Mouse (Mus musculus): ENCODE measurements around the gene Cdca7l. TPM values are rescaled to one million over a fixed set of nuclear protein-coding genes. Genes with fewer than 3 reads are reported as not detected.

Cdca7l gene
- total and polyA plus RNA-seq, 3 experiments = 30.6 to 56.6 (median 55.1) TPM

GRCm38 (mm10) chr12:117781360-117781759 lies 22.7 kb upstream of the Cdca7l start:
- Histone ChIP-seq H3K4me2 (ENCODE audit: insufficient read depth, low read depth, poor library complexity, severe bottlenecking) (no peak overlapping the region), H3K36me3 (replicated peaks in 1 of 2; ENCODE audit: control insufficient read depth in 1 of 2, insufficient read depth in 1 of 2, low read length in 1 of 2) (no peaks in the 10 kb centered on the region), H3K4me1 (ENCODE audit: control insufficient read depth in 1 of 2, insufficient read depth in 2 of 2) (peaks cover 0 to 3% of the 10 kb centered on the region in 2 experiments; a peak in 1 of 4 replicates), H3K27me3 (replicated peaks) (no peaks in the 10 kb centered on the region), H3K79me2 (replicated peaks; ENCODE audit: control insufficient read depth, extremely low read depth, insufficient read depth, poor library complexity, severe bottlenecking) (no peaks in the 10 kb centered on the region), H3K4me3 (replicated peaks in 1 of 3; ENCODE audit: low read depth in 2 of 3, low read length in 2 of 3, poor library complexity in 1 of 3) (no peak overlapping the region), H3K27ac (ENCODE audit: insufficient read depth, low read depth) (no peak overlapping the region), H3K9me3 (replicated peaks; ENCODE audit: low read length) (no peaks in the 10 kb centered on the region), H3K9ac (ENCODE audit: insufficient read depth, low read depth) (no peak overlapping the region)
- no peak for TF ChIP-seq PAX5 (IDR thresholded peaks at IDR 0.05; ENCODE audit: low read length)
- no peak for TF ChIP-seq POLR2AphosphoS2 (IDR thresholded peaks at IDR 0.05; ENCODE audit: low read depth, low read length)
- no peak for TF ChIP-seq NELFE (IDR thresholded peaks at IDR 0.05; ENCODE audit: low read depth, low read length)
- no peak for TF ChIP-seq GABPA (IDR thresholded peaks at IDR 0.05; ENCODE audit: insufficient replicate concordance, low read depth, low read length)
- no peak for TF ChIP-seq IRF4 (IDR thresholded peaks at IDR 0.05; ENCODE audit: low read depth, low read length)
- TF ChIP-seq USF1 (IDR thresholded peaks at IDR 0.05; ENCODE audit: low read depth, low read length) = no peak
- TF ChIP-seq E2F4 (IDR thresholded peaks at IDR 0.05; ENCODE audit: insufficient replicate concordance, low read depth, low read length) = no peak
- no peak for TF ChIP-seq UBTF (IDR thresholded peaks at IDR 0.05; ENCODE audit: low read depth, low read length)
- TF ChIP-seq MYC (IDR thresholded peaks at IDR 0.05; ENCODE audit: low read depth, low read length) = no peak
- no peak for TF ChIP-seq MAX (IDR thresholded peaks at IDR 0.05; ENCODE audit: low read length)
- no peak for TF ChIP-seq KAT2A (IDR thresholded peaks at IDR 0.05; ENCODE audit: insufficient replicate concordance, low read length)
- no peak for TF ChIP-seq ZKSCAN1 (IDR thresholded peaks at IDR 0.05; ENCODE audit: borderline replicate concordance, low read depth, low read length)
- no peak for TF ChIP-seq TCF12 (IDR thresholded peaks at IDR 0.05; ENCODE audit: low read depth, low read length)
- TF ChIP-seq JUN (IDR thresholded peaks at IDR 0.05; ENCODE audit: insufficient read depth, low read depth, low read length) = no peak
- TF ChIP-seq RCOR1 (conservative IDR thresholded peaks at IDR 0.05; ENCODE audit: low read depth, low read length) = no peak
- DNase-seq (ENCODE audit: extremely low read depth) = no peak
- in situ Hi-C loops (cut with MboI; ENCODE audit: low pct_ligation_motif_present, low pct_unique_long_range_greater_than_20kb, low sequenced_read_pairs) (no loop called here), dilution Hi-C loops (cut with MboI; ENCODE audit: extremely low pct_ligation_motif_present, extremely low pct_unique_long_range_greater_than_20kb, low sequenced_read_pairs) (no loop called here)

DNA sequence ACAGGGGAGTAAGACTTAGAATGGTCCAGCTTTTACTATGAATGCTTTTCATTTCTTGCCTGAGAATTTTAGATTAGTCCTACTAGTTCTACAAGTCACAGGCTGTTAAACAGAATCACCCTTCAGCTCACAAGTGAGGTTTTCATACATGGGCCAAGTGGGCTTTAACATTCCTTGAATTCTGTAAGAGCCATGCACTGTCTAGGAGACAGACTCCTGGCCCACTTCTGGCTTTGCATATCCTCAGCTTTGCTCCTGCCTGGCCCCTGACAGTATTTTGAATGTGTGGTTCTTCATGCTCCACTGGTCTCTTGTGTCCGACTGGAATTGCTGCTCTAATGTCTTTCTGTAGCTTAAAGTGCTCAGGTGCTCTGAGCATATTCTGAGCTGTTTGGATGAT lies 20.7 kb upstream of the Cdca7l start:
- dilution Hi-C loops (cut with MboI; ENCODE audit: extremely low pct_ligation_motif_present, extremely low pct_unique_long_range_greater_than_20kb, low sequenced_read_pairs) (no loop called here), in situ Hi-C loops (cut with MboI; ENCODE audit: low pct_ligation_motif_present, low pct_unique_long_range_greater_than_20kb, low sequenced_read_pairs) (no loop called here)
- Histone ChIP-seq H3K9ac (ENCODE audit: insufficient read depth, low read depth) (no peak overlapping the region), H3K4me3 (replicated peaks in 1 of 3; ENCODE audit: low read depth in 2 of 3, low read length in 2 of 3, poor library complexity in 1 of 3) (no peak overlapping the region), H3K79me2 (replicated peaks; ENCODE audit: control insufficient read depth, extremely low read depth, insufficient read depth, poor library complexity, severe bottlenecking) (no peaks in the 10 kb centered on the region), H3K9me3 (replicated peaks; ENCODE audit: low read length) (no peaks in the 10 kb centered on the region), H3K27ac (ENCODE audit: insufficient read depth, low read depth) (no peak overlapping the region), H3K4me1 (ENCODE audit: control insufficient read depth in 1 of 2, insufficient read depth in 2 of 2) (peaks cover 0 to 3% of the 10 kb centered on the region in 2 experiments; a peak in 1 of 4 replicates), H3K36me3 (replicated peaks in 1 of 2; ENCODE audit: control insufficient read depth in 1 of 2, insufficient read depth in 1 of 2, low read length in 1 of 2) (no peaks in the 10 kb centered on the region), H3K27me3 (replicated peaks) (no peaks in the 10 kb centered on the region), H3K4me2 (ENCODE audit: insufficient read depth, low read depth, poor library complexity, severe bottlenecking) (no peak overlapping the region)
- DNase-seq (ENCODE audit: extremely low read depth) = no peak
- TF ChIP-seq E2F4 (IDR thresholded peaks at IDR 0.05; ENCODE audit: insufficient replicate concordance, low read depth, low read length) (no peak), JUN (IDR thresholded peaks at IDR 0.05; ENCODE audit: insufficient read depth, low read depth, low read length) (no peak), MXI1 (IDR thresholded peaks at IDR 0.05; ENCODE audit: low read depth, low read length) (no peak), IRF4 (IDR thresholded peaks at IDR 0.05; ENCODE audit: low read depth, low read length) (no peak), ELF1 (IDR thresholded peaks at IDR 0.05; ENCODE audit: low read depth, low read length) (no peak), USF1 (IDR thresholded peaks at IDR 0.05; ENCODE audit: low read depth, low read length) (no peak), TBP (conservative IDR thresholded peaks at IDR 0.05; ENCODE audit: low read depth, low read length) (no peak), POLR2AphosphoS2 (IDR thresholded peaks at IDR 0.05; ENCODE audit: low read depth, low read length) (no peak), MEF2A (IDR thresholded peaks at IDR 0.05; ENCODE audit: borderline replicate concordance, low read depth, low read length) (no peak), SIN3A (IDR thresholded peaks at IDR 0.05; ENCODE audit: low read length) (no peak), BHLHE40 (IDR thresholded peaks at IDR 0.05; ENCODE audit: low read depth, low read length) (no peak), MAZ (IDR thresholded peaks at IDR 0.05; ENCODE audit: low read depth, low read length) (no peak), USF2 (conservative IDR thresholded peaks at IDR 0.05; ENCODE audit: low read depth, low read length) (no peak), CHD2 (IDR thresholded peaks at IDR 0.05; ENCODE audit: low read length) (no peak), ZMIZ1 (IDR thresholded peaks at IDR 0.05; ENCODE audit: low read depth, low read length) (no peak), NELFE (IDR thresholded peaks at IDR 0.05; ENCODE audit: low read depth, low read length) (no peak)
